Mouse (Mus musculus) telencephalon, adult 2 months (tissue): ENCODE results near the gene Tpst1.
A peak's percentile ranks its signal among the peaks of the same experiment; 100 is the strongest.
"Not testable (repeated sequence)": the region's sequence is repeated elsewhere in the genome, so short reads cannot be mapped to it uniquely, and the experiment has no call there.

Experiments used
- DNase-seq: peaks from one replicate; pipeline ENCODE4 v3.0.0-alpha.2; 2011; ENCODE audit warnings: low read depth, low spot score

The Tpst1 gene

GRCm38 (mm10) chr5:130073026-130073425 lies at the start of gene Tpst1:
Tpst1 (plus strand) TSS chr5:130073326.
- no peak for DNase-seq

DNA sequence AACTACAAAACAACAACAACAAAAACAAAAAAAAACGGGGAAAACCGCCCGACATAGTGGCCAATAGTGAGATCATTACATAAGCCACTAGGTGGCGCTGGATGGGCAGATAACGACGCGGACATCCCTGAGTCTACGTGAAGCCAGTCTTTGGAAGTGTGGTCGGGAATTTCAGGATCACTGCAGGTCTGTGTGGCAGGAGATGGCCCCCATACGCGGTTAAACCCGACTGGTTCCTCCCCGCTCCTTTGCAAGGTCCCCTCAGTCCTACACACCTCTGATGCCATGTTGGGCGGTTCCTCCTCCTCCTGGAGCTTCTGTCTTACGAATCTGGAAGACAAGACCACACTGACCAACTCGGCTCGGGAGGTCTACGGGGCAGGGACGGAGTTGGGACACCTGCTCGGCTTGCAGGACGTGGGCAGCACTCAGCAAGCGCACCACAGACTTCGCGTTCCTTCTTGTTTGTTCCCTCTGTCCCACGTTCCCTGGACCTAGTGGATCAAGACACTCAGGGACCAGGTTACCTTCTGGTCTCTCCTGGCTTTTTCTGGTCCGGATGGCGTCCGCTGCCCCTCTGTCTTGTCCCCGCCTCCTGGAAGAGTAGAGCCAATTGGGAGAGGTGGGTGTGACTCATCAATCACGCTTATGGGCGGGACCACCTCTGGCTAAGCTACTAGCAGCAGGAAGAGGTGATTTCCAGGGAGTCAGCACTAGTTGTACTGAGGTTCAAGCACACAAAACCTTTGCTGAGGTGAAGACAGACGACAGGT lies 49.2 kb upstream of the Tpst1 start:
- peak; percentile 66 for DNase-seq

DNA sequence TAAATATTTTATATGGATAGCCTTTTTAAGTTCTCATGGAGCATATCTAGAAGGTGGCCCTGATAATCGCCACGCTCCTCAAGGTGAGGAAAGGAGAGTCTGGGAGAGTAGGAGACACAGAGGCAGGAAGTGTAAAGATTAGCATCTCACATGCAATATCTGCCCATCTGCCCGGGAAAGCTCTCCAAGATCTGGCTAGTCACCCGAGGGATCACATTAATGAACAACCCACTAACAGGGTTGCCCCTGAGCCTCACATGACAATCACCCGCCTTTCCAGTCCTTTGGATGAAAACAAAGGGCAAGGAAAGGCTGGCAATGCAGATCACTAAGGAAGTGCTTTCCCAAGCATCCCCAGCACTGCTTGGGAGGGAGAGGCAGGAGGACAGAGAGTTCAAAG lies 46.0 kb upstream of the Tpst1 start:
- no peak for DNase-seq

DNA sequence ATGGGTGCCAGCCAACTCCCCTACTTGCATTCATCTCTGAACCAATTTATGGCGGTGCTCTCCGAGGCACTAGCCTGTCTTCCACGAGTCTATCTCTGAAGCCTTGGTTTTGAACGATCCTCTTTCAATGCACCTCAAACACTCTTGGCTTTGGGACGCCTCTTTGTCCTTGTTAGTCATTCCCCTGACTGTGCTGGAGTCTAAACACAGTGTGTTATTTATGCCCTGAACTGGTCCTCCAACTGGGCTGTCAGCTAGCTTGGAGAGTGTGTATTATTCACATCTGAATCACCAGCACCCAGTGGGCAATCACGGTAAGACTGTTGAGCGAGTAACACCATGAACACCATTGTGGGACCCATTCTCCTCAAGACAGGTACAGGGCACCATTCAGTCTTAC lies 45.4 kb upstream of the Tpst1 start:
- no peak for DNase-seq

- DNase-seq = peak; percentile 69
Measured at GRCm38 (mm10) chr5:130029142-130029897, 43.8 kb upstream of the Tpst1 start, which contains the start of the genes Asl and Crcp. Asl (minus strand) TSS chr5:130029247. Crcp (plus strand) TSS chr5:130029290.

GRCm38 (mm10) chr5:130031410-130032390 lies 41.4 kb upstream of the Tpst1 start:
- DNase-seq = no peak

DNA sequence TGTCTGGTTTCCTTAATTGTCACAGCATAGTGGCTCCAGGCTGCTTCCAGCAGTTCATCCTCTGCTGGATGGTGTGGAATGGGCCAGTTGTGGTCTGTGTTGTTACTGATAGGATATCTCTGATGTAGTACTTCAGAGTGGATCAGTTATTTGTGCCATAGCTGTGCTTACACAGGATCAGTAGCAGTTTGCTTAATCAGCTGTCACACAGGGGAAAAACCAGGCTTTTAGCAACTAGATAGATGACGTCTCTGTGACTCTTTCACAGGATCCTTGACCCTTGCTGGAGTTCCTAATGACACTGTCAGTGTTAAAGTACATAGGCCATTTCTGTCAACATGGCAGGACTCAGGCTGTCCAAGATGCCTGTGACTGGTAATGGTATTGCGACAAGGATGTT lies 39.3 kb upstream of the Tpst1 start:
- no peak for DNase-seq

GRCm38 (mm10) chr5:130036300-130036699 lies 36.8 kb upstream of the Tpst1 start:
- DNase-seq = not testable (repeated sequence)

- peak; percentile 19 for DNase-seq
Measured at GRCm38 (mm10) chr5:130037752-130038455, 35.2 kb upstream of the Tpst1 start.

DNA sequence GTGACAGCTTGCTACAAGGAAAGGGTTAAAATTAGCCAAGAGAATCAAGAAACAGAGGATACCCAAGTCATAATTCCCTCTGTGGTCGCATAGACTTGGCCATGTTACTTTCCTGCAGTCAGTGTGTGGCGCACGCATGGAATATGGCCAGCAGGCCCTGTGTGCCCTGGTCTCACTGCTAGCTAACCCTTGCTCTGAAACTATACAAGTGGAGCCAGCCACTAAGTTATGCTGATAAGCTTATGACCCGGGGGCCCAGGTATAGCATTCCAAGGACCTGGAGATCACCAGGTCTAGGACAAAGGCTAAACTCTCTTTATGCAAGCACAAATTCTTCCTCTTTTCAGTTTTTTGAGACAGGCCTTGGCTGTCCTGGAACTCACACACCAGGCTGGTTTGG lies 32.3 kb upstream of the Tpst1 start:
- DNase-seq = no peak

GRCm38 (mm10) chr5:130041262-130041661 lies 31.9 kb upstream of the Tpst1 start:
- DNase-seq = no peak

GRCm38 (mm10) chr5:130043741-130044140 lies 29.4 kb upstream of the Tpst1 start:
- no peak for DNase-seq

- DNase-seq = peak; percentile 47
Measured at GRCm38 (mm10) chr5:130044201-130044695, 28.9 kb upstream of the Tpst1 start.

DNA sequence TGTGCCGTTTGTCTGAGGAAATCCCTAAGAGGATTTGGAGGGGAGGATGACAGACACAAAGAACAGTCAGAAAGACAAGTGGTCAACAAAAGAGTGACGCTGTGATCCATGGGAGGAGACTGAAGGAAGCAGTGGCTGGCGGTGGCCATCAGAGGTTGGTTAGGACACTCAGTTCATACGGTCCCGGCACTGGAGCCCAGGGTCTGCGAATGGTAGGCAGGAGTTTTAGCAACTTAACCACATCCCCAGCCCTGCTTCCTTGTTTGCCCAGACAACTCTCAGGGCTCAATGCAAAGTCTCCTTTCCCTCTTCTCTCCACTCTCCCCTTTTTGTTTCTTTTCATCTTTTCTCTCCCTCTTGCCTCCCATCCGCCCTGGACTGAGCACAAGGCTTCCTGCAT lies 27.0 kb upstream of the Tpst1 start:
- DNase-seq = no peak

DNA sequence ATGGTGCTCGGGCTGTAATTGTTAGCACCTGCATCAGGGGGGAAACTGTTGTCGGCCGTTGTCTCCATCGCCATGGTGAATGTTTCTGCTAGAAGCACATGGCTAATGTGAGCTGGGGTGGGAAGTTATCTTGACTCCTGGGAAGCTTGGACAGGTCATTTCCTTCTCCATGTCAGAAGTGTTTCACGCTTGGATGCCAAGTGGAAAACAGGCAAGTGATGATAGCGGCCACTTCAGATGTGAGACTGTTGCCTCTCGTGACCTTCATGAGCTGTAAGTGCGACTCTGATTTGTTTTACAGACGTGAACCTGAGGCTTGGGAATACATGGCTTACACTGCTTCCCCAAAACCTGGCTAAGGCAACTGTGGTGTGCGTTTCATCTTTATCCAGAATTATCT lies 26.5 kb upstream of the Tpst1 start:
- no peak for DNase-seq

- DNase-seq = no peak
Measured at GRCm38 (mm10) chr5:130047013-130047412, 26.1 kb upstream of the Tpst1 start.

DNA sequence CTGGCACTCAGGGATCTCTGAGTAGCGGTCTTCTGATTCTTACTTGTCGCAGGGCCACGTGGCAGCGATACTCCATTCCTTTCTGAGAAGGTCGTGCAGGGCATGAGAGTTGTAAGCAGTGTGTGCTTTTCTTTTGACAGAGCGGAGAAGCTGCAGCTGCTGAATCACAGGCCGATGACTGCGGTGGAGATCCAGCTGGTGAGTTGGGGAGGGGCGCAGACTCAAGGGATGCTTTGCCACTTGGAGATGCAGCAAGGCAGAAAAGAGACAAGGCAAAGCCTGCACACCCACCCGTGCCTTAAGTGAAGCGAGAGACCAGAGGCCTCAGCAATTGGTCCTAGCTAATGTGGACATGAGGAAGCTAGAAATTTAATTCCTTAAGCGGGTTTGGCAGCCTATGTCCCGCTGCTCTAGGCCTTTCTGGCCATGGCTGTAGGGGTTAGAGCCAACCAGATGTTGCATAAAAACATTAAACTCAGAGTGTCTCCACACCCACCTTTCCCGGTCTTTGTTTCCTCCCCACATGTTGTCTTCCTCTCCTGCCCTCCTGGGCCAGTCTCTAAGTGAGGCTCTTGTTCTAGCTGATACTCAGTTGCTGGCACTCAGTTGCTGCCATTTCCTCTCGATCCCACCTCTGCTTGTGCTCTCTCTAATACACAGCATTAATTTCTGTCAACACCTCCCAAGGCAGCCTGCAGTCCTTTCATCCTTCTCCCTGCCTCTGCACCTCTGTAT lies 24.2 kb upstream of the Tpst1 start:
- no peak for DNase-seq

DNA sequence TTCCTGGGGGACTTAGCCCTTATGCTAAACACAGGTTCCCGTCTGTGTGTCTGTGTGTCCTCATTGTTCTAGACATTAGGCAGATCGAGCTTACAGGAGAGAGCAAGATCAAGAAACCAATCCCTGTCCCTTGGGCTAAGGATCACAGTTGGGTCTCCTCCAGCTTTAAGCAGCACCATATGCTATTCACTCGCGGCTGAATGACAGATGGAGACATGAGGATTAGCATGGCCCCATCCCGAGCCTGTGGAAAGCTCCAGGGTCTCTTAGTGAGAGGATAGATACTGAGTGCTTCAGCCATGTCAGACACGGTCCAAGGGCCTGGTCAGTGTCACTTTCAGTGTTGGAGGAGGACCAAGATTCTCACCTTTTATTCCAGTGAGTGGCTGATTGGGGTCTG lies 22.7 kb upstream of the Tpst1 start:
- DNase-seq = no peak

DNA sequence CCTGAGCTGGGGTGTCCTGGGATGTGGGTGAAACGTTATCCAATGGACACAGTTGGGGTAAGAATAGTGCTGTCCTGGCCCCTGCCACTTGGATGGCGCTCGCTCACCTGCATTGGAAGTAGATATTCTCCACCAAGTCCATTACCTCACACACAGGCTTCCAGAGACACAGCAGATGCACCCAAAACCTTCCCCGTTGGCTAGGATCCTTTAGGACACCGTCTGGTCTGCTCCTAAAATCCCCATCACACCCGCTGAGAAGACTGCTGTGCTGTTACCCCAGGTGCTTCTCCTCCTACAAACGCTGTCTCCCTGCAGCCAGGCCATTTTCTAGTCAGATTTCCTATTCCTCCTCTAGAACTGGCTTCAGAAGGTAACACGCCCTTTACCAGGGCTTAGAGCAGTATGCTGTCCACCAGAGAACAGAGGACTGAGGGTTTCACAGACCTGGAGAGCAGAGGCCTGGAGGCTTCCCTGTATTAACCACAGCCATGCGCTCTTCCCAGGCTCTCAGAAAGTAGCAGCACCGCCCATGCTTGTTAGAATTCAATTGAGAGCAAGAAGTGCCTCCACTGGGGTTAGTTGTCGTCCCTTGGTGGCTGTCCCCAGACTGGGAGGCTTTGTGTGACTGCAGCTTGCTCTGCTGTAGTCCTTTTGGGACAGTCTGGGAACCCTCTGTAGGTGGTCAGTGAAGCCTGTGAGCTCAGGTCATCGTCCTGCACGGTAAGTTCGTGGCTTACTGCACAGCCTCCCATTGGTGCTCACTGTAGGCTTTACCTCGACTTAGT lies 21.9 kb upstream of the Tpst1 start:
- DNase-seq = no peak
